Mouse (Mus musculus) ES-E14 (cell line): ENCODE results near the gene Lzts3.

Experiments
- CHD2 ChIP-seq: IDR thresholded peaks from 2 replicates; pipeline ENCODE4 v1.6.1; 2014; ENCODE audit warnings: mild to moderate bottlenecking, low read depth, low read length, inconsistent platforms
- HCFC1 ChIP-seq: IDR thresholded peaks from 2 replicates; pipeline ENCODE4 v1.6.1; 2012; ENCODE audit warnings: low read length, inconsistent platforms, borderline replicate concordance; ENCODE audit not compliant: insufficient read depth
- MAFK ChIP-seq: IDR thresholded peaks from 2 replicates; pipeline ENCODE4 v1.6.1; 2014; ENCODE audit warnings: mild to moderate bottlenecking, low read depth, low read length, inconsistent platforms; ENCODE audit not compliant: insufficient read depth

DNA sequence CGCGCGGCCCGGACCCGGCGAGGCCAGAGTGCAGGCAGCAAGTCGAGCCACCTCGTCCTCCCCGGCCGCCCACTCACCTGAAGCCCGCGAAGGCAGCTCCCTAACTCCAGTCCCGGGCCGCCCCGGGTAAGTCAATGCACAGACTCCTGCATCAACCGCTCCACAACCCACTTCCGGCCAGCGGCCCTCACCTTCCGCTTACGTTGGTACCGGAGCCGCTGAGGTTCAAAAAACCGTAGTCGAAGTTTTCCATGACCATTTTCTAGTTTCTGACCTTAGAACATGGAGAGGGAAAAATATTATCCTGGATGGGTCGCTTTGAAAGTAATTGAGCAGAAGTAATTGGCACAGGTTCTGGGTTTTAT, 12.8 kb downstream of the Lzts3 start, which contains the start of the genes Fastkd5 and Ubox5:
- TF ChIP-seq CHD2 (no peak), MAFK (no peak), HCFC1 (peak; percentile 77)
